Mouse (Mus musculus) embryonic facial prominence, embryonic 12.5 days (tissue): ENCODE measurements around the gene Zfp462. TPM values are rescaled to one million over a fixed set of nuclear protein-coding genes. Genes with fewer than 3 reads are reported as not detected.

Experiments used
- ATAC-seq: fragments of 200-750 bp; cut with Nextera tagmentation; 2 replicates; pipeline ENCODE4 v1.8.0; 2017; ENCODE audit not compliant: insufficient number of reproducible peaks, insufficient read depth, low FRiP score, low TSS enrichment
- H3K27ac ChIP-seq: fragments of 300-500 bp; sonication (generic); 2 replicates; pipeline ENCODE4 v1.5.1; 2016; ENCODE audit warnings: mild to moderate bottlenecking
- H3K27me3 ChIP-seq: fragments of 300-500 bp; sonication (generic); 2 replicates; pipeline ENCODE4 v1.6.1; 2016; ENCODE audit warnings: mild to moderate bottlenecking, moderate library complexity
- H3K36me3 ChIP-seq: fragments of 300-500 bp; sonication (generic); 2 replicates; pipeline ENCODE4 v1.6.1; 2016; ENCODE audit warnings: mild to moderate bottlenecking
- H3K4me1 ChIP-seq: fragments of 300-500 bp; sonication (generic); 2 replicates; pipeline ENCODE4 v1.6.1; 2016
- H3K4me2 ChIP-seq: fragments of 300-500 bp; sonication (generic); replicated peaks from 2 replicates; pipeline ENCODE4 v1.6.1; 2016; ENCODE audit warnings: mild to moderate bottlenecking, moderate library complexity
- H3K4me3 ChIP-seq: fragments of 300-500 bp; sonication (generic); 2 replicates; pipeline ENCODE4 v1.5.1; 2016; ENCODE audit warnings: mild to moderate bottlenecking
- H3K9ac ChIP-seq: fragments of 300-500 bp; sonication (generic); 2 replicates; pipeline ENCODE4 v1.6.1; 2016; ENCODE audit warnings: mild to moderate bottlenecking, moderate library complexity
- H3K9me3 ChIP-seq: fragments of 300-500 bp; sonication (generic); 2 replicates; pipeline ENCODE4 v1.6.1; 2016; ENCODE audit warnings: mild to moderate bottlenecking, moderate library complexity
- WGBS: fragments of 180-500 bp; shearing (Covaris S2); methylation state at CpG from one replicate; pipeline ENCODE4 v1.1.7; 2016; 5-methylcytosine and 5-hydroxymethylcytosine counted together
- polyA plus RNA-seq: library from polyadenylated mRNA; unstranded; fragments of >200 nt; fragmentation: Nextera tagmentation; extraction: Ambion mirVana; gene quantifications from 2 replicates; pipeline ENCODE4 v1.2.1, GENCODE M21; 2016

The Zfp462 gene
- polyA plus RNA-seq, 1 experiment from 2014 or later, result 12.2 TPM

DNA sequence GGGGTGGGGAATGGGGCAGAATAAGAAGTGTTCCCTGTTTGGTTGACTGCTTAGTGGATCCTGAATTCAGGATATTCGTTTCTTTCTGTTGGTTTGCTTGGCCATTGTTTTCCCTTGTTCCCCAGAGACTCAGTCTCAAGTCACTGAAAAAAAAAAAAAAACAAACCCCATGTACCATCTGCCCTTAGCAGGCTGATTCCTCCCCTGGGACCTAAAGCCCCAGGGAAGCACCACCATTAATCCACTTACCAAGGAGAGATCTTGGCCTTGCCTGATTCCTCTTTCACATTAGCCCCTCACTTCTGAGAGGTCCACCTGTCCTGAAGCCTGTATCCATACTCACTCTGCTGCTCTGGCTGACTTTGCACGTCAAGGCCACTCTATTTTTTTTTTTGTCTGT lies 152.3 kb downstream of the Zfp462 start:
- Histone ChIP-seq H3K27me3 (no peaks in the 10 kb centered on the region), H3K4me3 (no peak overlapping the region), H3K4me1 (no peaks in the 10 kb centered on the region), H3K36me3 (no peaks in the 10 kb centered on the region), H3K4me2 (no peak overlapping the region), H3K9ac (no peak overlapping the region), H3K9me3 (no peaks in the 10 kb centered on the region), H3K27ac (no peak overlapping the region)
- no peak for ATAC-seq
- WGBS, result 40% methylated on average over 2 of the region's 2 CpGs

DNA sequence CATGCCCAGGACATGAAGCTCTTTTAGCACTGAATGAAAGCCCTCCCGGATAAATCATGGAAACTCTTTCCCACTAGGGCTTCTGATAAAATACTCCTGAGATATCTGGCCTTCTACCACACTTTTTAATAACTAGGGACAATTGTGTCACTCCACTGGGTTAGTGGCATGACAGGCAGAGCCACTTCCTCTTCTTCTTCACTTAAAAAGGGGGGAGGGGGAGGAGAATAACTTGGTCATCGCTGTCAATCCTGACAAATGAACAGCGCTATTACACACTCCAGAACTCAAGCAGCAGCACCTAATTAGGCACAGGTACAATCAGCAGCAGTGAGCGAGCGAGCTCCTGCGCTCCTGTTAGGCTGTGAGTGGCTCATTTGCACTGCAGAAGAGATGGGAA lies 153.5 kb downstream of the Zfp462 start:
- WGBS, result 55% methylated on average over 6 of the region's 6 CpGs

DNA sequence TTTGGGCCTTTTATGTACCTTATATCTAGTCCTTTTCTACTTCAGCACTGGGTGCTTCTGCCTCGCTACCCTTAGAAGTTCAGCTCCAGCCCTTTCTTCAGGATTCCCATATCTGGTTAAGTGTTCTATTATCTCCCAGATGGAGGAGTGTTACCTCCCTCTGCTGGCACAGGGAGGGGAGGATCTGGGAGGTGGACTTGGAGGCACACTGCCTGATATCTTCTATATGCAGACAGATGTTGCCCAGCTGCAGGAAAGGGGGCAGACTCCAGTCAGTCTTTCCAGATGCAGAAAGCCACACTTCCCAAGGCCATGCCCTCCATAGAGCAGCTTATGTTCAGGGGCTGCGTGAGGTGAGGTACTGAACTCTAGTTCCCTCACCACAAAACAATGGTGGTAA lies 156.0 kb downstream of the Zfp462 start:
- H3K4me2 ChIP-seq, result no peak overlapping the region
- no peak overlapping the region for H3K27ac ChIP-seq
- H3K9me3 ChIP-seq, result no peaks in the 10 kb centered on the region
- no peak for ATAC-seq
- no peaks in the 10 kb centered on the region for H3K36me3 ChIP-seq
- WGBS, result 46% methylated on average over 2 of the region's 2 CpGs
- no peaks in the 10 kb centered on the region for H3K4me1 ChIP-seq
- no peak overlapping the region for H3K4me3 ChIP-seq
- H3K27me3 ChIP-seq, result no peaks in the 10 kb centered on the region
- H3K9ac ChIP-seq, result no peak overlapping the region

More for the DNA sequence above, 153.5 kb downstream of the Zfp462 start:
- Histone ChIP-seq H3K4me1 (no peaks in the 10 kb centered on the region), H3K9me3 (no peaks in the 10 kb centered on the region), H3K27ac (no peak overlapping the region), H3K4me3 (no peak overlapping the region), H3K36me3 (no peaks in the 10 kb centered on the region), H3K9ac (no peak overlapping the region), H3K27me3 (no peaks in the 10 kb centered on the region), H3K4me2 (no peak overlapping the region)
- no peak for ATAC-seq

DNA sequence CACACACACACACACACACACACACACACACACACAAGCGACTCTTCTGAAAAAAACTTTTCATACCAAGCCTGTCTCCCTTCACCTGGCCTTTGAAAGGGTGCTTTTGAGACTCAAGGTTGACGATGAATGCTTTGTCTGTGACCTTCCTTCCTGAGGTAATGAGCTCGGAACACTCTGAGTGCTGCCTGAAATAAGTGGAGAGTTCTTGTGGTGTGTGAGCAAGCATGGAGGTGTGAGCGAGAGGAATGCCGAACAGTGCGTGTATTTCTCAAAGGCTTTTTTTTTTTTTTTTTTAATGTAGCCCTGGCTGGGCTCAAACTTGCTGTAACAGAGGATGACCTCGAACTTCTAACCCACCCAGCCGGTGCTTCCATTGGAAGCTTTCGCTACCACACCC lies 156.8 kb downstream of the Zfp462 start:
- Histone ChIP-seq H3K4me2 (no peak overlapping the region), H3K36me3 (no peaks in the 10 kb centered on the region), H3K27ac (no peak overlapping the region), H3K27me3 (no peaks in the 10 kb centered on the region), H3K4me1 (no peaks in the 10 kb centered on the region), H3K4me3 (no peak overlapping the region), H3K9ac (no peak overlapping the region), H3K9me3 (no peaks in the 10 kb centered on the region)
- WGBS, result 86% methylated on average over 9 of the region's 9 CpGs
- no peak for ATAC-seq

DNA sequence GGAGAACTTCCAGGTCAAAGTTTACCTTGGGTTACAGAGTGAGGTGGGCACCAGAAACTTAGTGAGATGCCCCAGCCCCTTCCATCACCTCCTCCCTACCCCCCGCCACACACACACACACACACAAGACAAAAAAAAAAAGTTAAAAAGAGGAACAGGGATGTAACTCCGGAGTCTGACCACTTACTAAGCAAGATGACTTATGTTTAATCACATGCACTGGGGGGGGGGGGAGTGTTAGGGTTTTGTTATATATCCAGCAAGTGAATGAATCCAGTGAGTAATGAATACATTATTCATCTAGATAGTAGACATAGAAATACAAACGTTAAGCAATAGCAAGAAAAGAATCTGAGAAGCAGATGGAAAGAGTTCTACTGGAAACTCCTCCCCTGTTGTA lies 157.5 kb downstream of the Zfp462 start:
- ATAC-seq, result no peak
- Histone ChIP-seq H3K4me3 (no peak overlapping the region), H3K9ac (no peak overlapping the region), H3K27ac (no peak overlapping the region), H3K27me3 (no peaks in the 10 kb centered on the region), H3K4me1 (no peaks in the 10 kb centered on the region), H3K36me3 (no peaks in the 10 kb centered on the region), H3K4me2 (no peak overlapping the region), H3K9me3 (no peaks in the 10 kb centered on the region)
- 91% methylated on average over 3 of the region's 3 CpGs for WGBS

DNA sequence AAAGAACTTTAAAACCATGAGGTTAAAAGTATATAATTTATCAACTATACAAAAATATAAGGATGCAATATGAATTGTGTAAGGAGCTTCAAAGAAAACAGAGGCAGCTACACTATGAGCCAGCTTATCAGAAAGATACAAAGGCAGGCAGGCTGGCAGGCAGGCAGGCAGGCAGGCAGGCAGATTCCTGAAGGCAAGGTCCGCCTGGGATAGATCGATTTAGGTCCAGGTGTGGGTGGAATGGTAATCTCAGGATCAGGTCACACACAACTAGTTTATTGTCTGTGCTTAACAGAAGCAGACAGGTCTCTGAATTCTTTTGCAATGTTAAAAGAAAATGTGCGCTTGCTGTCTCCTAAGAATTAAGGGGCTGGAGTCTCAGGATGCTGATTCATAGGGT lies 158.7 kb downstream of the Zfp462 start:
- Histone ChIP-seq H3K27me3 (no peaks in the 10 kb centered on the region), H3K27ac (no peak overlapping the region), H3K36me3 (no peaks in the 10 kb centered on the region), H3K4me3 (no peak overlapping the region), H3K4me1 (no peaks in the 10 kb centered on the region), H3K9me3 (no peaks in the 10 kb centered on the region), H3K9ac (no peak overlapping the region), H3K4me2 (no peak overlapping the region)
- no peak for ATAC-seq
- 68% methylated on average over 3 of the region's 3 CpGs for WGBS

DNA sequence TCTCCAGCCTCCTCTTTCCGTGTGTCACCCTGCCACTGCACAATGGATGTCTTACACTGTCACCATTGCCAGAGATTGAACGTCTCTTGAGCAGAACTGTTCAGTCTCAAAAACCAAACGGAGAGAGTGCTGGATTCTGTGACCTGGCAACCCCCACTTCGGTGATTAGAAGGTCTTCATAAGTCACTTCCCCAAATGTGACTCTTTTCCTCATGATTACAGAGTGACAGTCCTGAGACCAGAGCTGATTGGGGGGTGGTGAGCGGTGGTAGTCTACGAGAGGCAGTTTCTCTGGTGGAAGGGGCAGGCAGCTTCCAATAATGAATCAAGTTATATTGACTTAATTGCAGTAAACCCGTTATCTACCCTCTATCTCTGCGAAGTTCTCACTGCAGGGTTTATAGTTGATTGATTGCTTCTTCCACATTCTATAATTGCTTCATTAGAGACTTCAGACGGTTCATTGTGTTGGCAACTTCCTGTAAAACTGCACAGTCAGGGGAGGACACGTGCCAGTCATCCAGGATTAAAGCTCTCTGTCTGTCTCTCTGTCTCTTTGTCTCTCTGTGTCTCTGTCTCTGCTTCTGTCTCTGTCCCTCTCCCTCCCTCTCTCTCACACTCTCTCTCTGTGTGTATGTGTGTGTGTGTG lies 173.1 kb downstream of the Zfp462 start:
- H3K36me3 ChIP-seq, result no peaks in the 10 kb centered on the region
- peaks cover 3% of the 10 kb centered on the region; the same call in 1 of the 2 replicates for H3K4me1 ChIP-seq
- no peaks in the 10 kb centered on the region for H3K9me3 ChIP-seq
- no peak overlapping the region for H3K27ac ChIP-seq
- H3K9ac ChIP-seq, result no peak overlapping the region
- H3K4me3 ChIP-seq, result no peak overlapping the region
- H3K4me2 ChIP-seq, result no peak overlapping the region
- no peak for ATAC-seq
- H3K27me3 ChIP-seq, result no peaks in the 10 kb centered on the region
- 58% methylated on average over 10 of the region's 10 CpGs for WGBS

DNA sequence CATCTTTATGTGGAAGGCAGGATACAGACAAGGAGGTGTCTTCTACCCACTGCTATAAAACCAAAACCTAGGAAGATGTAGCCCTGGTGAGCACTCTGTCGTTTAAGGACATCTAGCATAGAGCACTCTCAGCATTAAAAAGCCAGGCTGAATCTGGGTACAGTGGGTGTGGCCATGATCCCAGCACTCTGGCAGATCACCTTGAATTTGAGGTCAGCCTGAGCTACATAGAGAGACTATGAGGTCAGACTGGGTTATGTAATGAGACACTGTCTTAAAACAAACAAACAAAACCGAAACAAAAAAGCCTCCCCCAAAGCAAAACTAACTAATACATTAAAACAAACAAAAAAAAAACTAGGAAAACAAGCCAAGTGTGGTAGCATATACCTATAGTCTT lies 176.3 kb downstream of the Zfp462 start:
- Histone ChIP-seq H3K27ac (no peak overlapping the region), H3K36me3 (no peaks in the 10 kb centered on the region), H3K9ac (no peak overlapping the region), H3K4me1 (peaks cover 7% of the 10 kb centered on the region), H3K9me3 (no peaks in the 10 kb centered on the region), H3K4me2 (no peak overlapping the region), H3K4me3 (no peak overlapping the region), H3K27me3 (no peaks in the 10 kb centered on the region)
- WGBS, result 81% methylated on average over 2 of the region's 2 CpGs
- ATAC-seq, result no peak

DNA sequence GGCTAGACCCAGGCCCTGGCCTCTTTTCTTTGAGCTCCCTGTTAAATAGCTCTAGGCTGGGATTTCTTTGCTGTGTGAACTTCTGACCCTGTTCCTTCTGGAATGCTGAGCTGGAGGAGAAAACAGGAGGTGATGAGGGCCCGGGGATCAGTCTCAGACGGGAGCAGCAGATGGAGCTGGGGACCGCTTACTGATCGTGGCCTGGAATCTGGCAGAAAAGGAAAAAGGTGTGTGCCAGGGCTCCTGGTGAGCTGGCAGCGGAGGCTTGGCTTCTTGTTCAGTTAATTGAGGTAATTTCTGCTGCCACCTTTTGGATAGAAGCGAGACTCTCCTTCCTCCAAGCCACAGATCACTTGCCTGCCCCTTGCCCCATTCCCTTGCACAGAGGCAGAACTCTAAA lies 177.1 kb downstream of the Zfp462 start:
- ATAC-seq, result no peak
- peaks cover 7% of the 10 kb centered on the region for H3K4me1 ChIP-seq
- no peak overlapping the region for H3K9ac ChIP-seq
- WGBS, result 36% methylated on average over 6 of the region's 6 CpGs
- H3K4me3 ChIP-seq, result no peak overlapping the region
- no peaks in the 10 kb centered on the region for H3K9me3 ChIP-seq
- no peaks in the 10 kb centered on the region for H3K27me3 ChIP-seq
- no peaks in the 10 kb centered on the region for H3K36me3 ChIP-seq
- no peak overlapping the region for H3K27ac ChIP-seq
- H3K4me2 ChIP-seq, result no peak overlapping the region

DNA sequence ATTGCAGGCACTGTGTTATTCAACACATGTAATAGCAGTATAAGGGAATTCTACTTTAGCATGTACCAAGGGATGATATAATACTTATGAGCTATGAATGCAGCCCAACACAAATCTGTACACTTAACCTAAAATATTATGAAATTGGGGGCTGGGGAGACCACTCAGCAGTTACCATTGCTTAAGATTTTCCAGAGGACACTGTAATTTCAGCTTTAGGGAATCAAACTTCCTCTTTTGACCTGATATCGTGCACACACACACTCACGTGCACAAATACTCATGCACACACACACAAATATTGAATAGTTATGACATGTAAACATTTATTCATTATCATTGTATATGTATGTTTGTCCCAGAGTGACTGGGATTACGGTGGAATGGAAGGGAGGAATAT lies 179.3 kb downstream of the Zfp462 start:
- Histone ChIP-seq H3K36me3 (no peaks in the 10 kb centered on the region), H3K4me1 (peaks cover 7% of the 10 kb centered on the region), H3K4me2 (no peak overlapping the region), H3K27me3 (no peaks in the 10 kb centered on the region), H3K9ac (no peak overlapping the region), H3K27ac (no peak overlapping the region), H3K4me3 (no peak overlapping the region), H3K9me3 (no peaks in the 10 kb centered on the region)
- WGBS, result 93% methylated on average over 3 of the region's 3 CpGs
- no peak for ATAC-seq

DNA sequence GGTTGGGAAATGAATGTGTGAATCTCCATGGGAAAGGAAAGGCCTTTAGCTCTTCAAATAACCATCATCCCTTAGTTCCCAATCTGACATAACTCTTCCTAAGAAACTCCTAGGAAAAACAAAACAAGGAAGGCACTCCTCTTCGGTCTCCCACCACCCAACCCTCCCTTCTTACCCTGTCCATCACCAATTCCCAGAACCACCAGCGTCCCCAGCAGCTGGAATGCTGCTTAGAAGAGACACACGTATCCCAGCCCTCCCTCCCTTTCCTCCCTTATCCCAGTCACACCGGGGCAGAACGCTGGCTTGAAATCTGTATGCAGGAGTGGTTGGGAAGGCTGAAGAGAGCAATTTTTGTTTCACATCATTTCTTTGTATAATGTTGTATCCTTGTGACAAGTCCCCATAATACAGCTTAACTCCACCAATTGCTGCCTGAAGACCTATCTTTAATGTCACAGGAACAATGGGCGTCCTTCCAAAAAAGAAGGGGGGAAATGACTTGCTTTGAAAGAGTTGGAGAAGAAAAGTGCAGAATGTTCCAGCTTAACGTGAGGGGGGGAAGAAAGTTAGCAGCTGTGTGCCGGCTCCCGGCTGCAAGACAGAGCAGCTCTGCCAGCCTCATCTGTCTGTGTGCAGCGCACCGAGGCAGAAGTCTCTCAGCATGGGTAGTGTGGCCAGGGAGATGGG lies 180.3 kb downstream of the Zfp462 start:
- no peak overlapping the region for H3K4me2 ChIP-seq
- peaks cover 7% of the 10 kb centered on the region for H3K4me1 ChIP-seq
- no peaks in the 10 kb centered on the region for H3K36me3 ChIP-seq
- H3K9me3 ChIP-seq, result no peaks in the 10 kb centered on the region
- H3K9ac ChIP-seq, result no peak overlapping the region
- ATAC-seq, result no peak
- H3K4me3 ChIP-seq, result no peak overlapping the region
- H3K27me3 ChIP-seq, result no peaks in the 10 kb centered on the region
- 53% methylated on average over 11 of the region's 11 CpGs for WGBS
- no peak overlapping the region for H3K27ac ChIP-seq

DNA sequence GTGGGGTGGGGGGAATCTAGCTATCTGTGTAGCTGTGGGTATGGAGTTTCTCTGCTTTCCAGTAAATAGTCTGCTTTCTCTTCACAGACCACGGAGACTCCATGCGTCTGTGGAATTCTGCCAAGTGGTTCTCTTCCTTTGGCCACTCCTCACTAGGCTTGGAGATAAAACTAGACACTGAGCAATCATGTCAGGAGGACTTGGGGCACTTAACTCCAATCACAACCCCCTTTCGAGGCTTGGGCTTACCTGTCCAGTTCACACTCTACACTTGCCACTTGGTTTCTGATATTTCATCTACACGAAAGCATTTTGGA lies 180.8 kb downstream of the Zfp462 start:
- Histone ChIP-seq H3K9me3 (no peaks in the 10 kb centered on the region), H3K36me3 (no peaks in the 10 kb centered on the region), H3K9ac (no peak overlapping the region), H3K27me3 (no peaks in the 10 kb centered on the region), H3K27ac (no peak overlapping the region), H3K4me2 (no peak overlapping the region), H3K4me1 (peaks cover 7% of the 10 kb centered on the region), H3K4me3 (no peak overlapping the region)
- 74% methylated on average over 4 of the region's 4 CpGs for WGBS
- ATAC-seq, result no peak
